Mouse (Mus musculus) right cerebral cortex, adult 18-20 months (tissue): Measurements from ENCODE around the gene Crat.
"Not testable (repeated sequence)": the region's sequence is repeated elsewhere in the genome, so short reads cannot be mapped to it uniquely, and the experiment has no call there.

Experiments
- DNase-seq: peaks from one replicate; pipeline ENCODE4 v3.0.0; 2022; ENCODE audit warnings: mixed read lengths

The Crat gene

GRCm38 (mm10) chr2:30439631-30440030 is 24.0 kb upstream of the Crat start:
- DNase-seq: no peak

- DNase-seq: no peak
These were observed 22.2 kb upstream of the Crat start for GRCm38 (mm10) chr2:30437791-30438190.

- no peak for DNase-seq
These were observed 21.2 kb upstream of the Crat start for GRCm38 (mm10) chr2:30436809-30437208.

- no peak for DNase-seq
These were observed 20.5 kb upstream of the Crat start for GRCm38 (mm10) chr2:30436156-30436545.

GRCm38 (mm10) chr2:30435326-30436155 is 19.9 kb upstream of the Crat start:
- peak; percentile 71 for DNase-seq

- no peak for DNase-seq
These were observed 13.5 kb upstream of the Crat start for GRCm38 (mm10) chr2:30429156-30429555.

GRCm38 (mm10) chr2:30421432-30421831 is 5.8 kb upstream of the Crat start:
- DNase-seq: no peak

- no peak for DNase-seq
These were observed 3.5 kb upstream of the Crat start for GRCm38 (mm10) chr2:30419112-30419511.

- DNase-seq: no peak
These were observed 2.6 kb upstream of the Crat start for GRCm38 (mm10) chr2:30418259-30418658.

- DNase-seq: no peak
These were observed 2.1 kb upstream of the Crat start for GRCm38 (mm10) chr2:30417595-30418165.

GRCm38 (mm10) chr2:30417154-30417553 is 1.5 kb upstream of the Crat start:
- not testable (repeated sequence) for DNase-seq

- DNase-seq: no peak
These were observed 994 bp upstream of the Crat start for GRCm38 (mm10) chr2:30416649-30416965.

- DNase-seq: peak; percentile 93
These were observed 479 bp upstream of the Crat start, which contains the start of gene Ptpa for GRCm38 (mm10) chr2:30415936-30416648. Gene Ptpa, plus strand, starts transcription at chr2:30416039.

GRCm38 (mm10) chr2:30414681-30415080 is 932 bp downstream of the Crat start:
- DNase-seq: no peak

- DNase-seq: no peak
These were observed 1.5 kb downstream of the Crat start for GRCm38 (mm10) chr2:30414101-30414500.

- peak; percentile 89 for DNase-seq
These were observed 2.3 kb downstream of the Crat start for GRCm38 (mm10) chr2:30413038-30413973.

- DNase-seq: no peak
These were observed 6.0 kb downstream of the Crat start for GRCm38 (mm10) chr2:30409454-30410176.

- DNase-seq: no peak
These were observed 7.0 kb downstream of the Crat start for GRCm38 (mm10) chr2:30408452-30409100.

GRCm38 (mm10) chr2:30407778-30408177 is 7.8 kb downstream of the Crat start:
- no peak for DNase-seq

- DNase-seq: no peak
These were observed 8.4 kb downstream of the Crat start for GRCm38 (mm10) chr2:30407221-30407620.

- no peak for DNase-seq
These were observed 11.7 kb downstream of the Crat start for GRCm38 (mm10) chr2:30403870-30404269.

GRCm38 (mm10) chr2:30402843-30403242 is 12.8 kb downstream of the Crat start:
- DNase-seq: no peak
